Mouse (Mus musculus) myocyte (in vitro differentiated cells): ENCODE measurements around the gene Napb. TPM values are rescaled to one million over a fixed set of nuclear protein-coding genes. Genes with fewer than 3 reads are reported as not detected.
"Not testable (repeated sequence)": the region's sequence is repeated elsewhere in the genome, so short reads cannot be mapped to it uniquely, and the experiment has no call there.

Experiments used
- H3K27me3 ChIP-seq: one replicate; pipeline ENCODE4 v1.6.1; 2011; ENCODE audit not compliant: control insufficient read depth, insufficient read depth, insufficient read length
- H3K36me3 ChIP-seq: one replicate; pipeline ENCODE4 v1.6.1; 2011; ENCODE audit not compliant: control insufficient read depth, insufficient read depth
- H3K4me2 ChIP-seq: one replicate; pipeline ENCODE4 v1.6.1; 2011; ENCODE audit warnings: low read depth, control low read depth
- H3K4me3 ChIP-seq: one replicate; pipeline ENCODE4 v1.5.1; 2011; ENCODE audit warnings: mild to moderate bottlenecking, control low read depth, moderate library complexity
- H3K79me2 ChIP-seq: one replicate; pipeline ENCODE4 v1.6.1; 2011; ENCODE audit not compliant: control insufficient read depth, insufficient read depth
- H3ac ChIP-seq: one replicate; pipeline ENCODE4 v1.6.1; 2011; ENCODE audit not compliant: control insufficient read depth, insufficient read length
- CEBPB ChIP-seq: IDR thresholded peaks from 2 replicates; pipeline ENCODE4 v1.6.1; 2011; ENCODE audit warnings: mild to moderate bottlenecking, moderate library complexity; ENCODE audit not compliant: poor library complexity, insufficient read depth, severe bottlenecking
- E2F4 ChIP-seq: IDR thresholded peaks from one replicate; pipeline ENCODE4 v1.6.1; 2011; ENCODE audit warnings: mild to moderate bottlenecking, control low read depth, moderate library complexity; ENCODE audit not compliant: insufficient read depth
- MYOD1 ChIP-seq, 3 experiments: IDR thresholded peaks; one replicate each; pipeline ENCODE4 v1.6.1; 2011; ENCODE audit warnings: control low read depth in 2 of 3, low read depth in 2 of 3, mild to moderate bottlenecking in 2 of 3, moderate library complexity in 1 of 3; ENCODE audit not compliant: insufficient read length in 2 of 3, control insufficient read depth in 1 of 3
- MYOG ChIP-seq, 3 experiments: IDR thresholded peaks; one replicate each; pipeline ENCODE4 v1.6.1; 2011; ENCODE audit warnings: control low read depth in 2 of 3, low read depth in 2 of 3, mild to moderate bottlenecking in 2 of 3; ENCODE audit not compliant: insufficient read length in 2 of 3, control insufficient read depth in 1 of 3, insufficient read depth in 1 of 3
- POLR2A ChIP-seq: IDR thresholded peaks from one replicate; pipeline ENCODE4 v1.6.1; 2011; ENCODE audit warnings: low read depth, mild to moderate bottlenecking, control low read depth, moderate library complexity; ENCODE audit not compliant: insufficient read length
- POLR2AphosphoS2 ChIP-seq: IDR thresholded peaks from one replicate; pipeline ENCODE4 v1.6.1; 2011; ENCODE audit warnings: low read depth, control low read depth; ENCODE audit not compliant: insufficient read length
- REST ChIP-seq: IDR thresholded peaks from one replicate; pipeline ENCODE4 v1.6.1; 2011; ENCODE audit warnings: mild to moderate bottlenecking, control low read depth, moderate library complexity; ENCODE audit not compliant: insufficient read depth, insufficient read length
- SRF ChIP-seq: IDR thresholded peaks from one replicate; pipeline ENCODE4 v1.6.1; 2011; ENCODE audit warnings: low read depth; ENCODE audit not compliant: control insufficient read depth, insufficient read length
- TCF12 ChIP-seq: IDR thresholded peaks from one replicate; pipeline ENCODE4 v1.6.1; 2011; ENCODE audit warnings: mild to moderate bottlenecking, control low read depth; ENCODE audit not compliant: poor library complexity, insufficient read depth, severe bottlenecking
- TCF3 ChIP-seq: IDR thresholded peaks from one replicate; pipeline ENCODE4 v1.6.1; 2011; ENCODE audit warnings: low read depth, control low read depth; ENCODE audit not compliant: insufficient read length
- USF1 ChIP-seq: IDR thresholded peaks from one replicate; pipeline ENCODE4 v1.6.1; 2011; ENCODE audit warnings: low read depth, mild to moderate bottlenecking, control low read depth, moderate library complexity
- polyA plus RNA-seq: library from polyadenylated mRNA; unstranded; fragments of >200 nt; fragmentation: generic; extraction: Trizol; gene quantifications from one replicate; pipeline ENCODE4 v1.2.1, GENCODE M21; 2012; ENCODE audit warnings: missing spikeins

The Napb gene
- polyA plus RNA-seq, result 2.3 TPM

GRCm38 (mm10) chr2:148732327-148733000, at the start of gene Napb:
TSS of gene Napb (minus strand) at chr2:148732467.
- Histone ChIP-seq H3K36me3 (peaks cover 5% of the 10 kb centered on the region), H3K79me2 (peaks cover 41% of the 10 kb centered on the region), H3K4me3 (peak within 1 kb of the TSS; percentile 94), H3ac (peak within 1 kb of the TSS; percentile 59), H3K4me2 (peak within 1 kb of the TSS; percentile 89), H3K27me3 (no peaks in the 10 kb centered on the region)
- peak; percentile 49 to 73 (median 66) for TF ChIP-seq MYOG (IDR thresholded peaks at IDR 0.05; ENCODE audit: control insufficient read depth in 1 of 3, insufficient read depth in 1 of 3, insufficient read length in 2 of 3, low read depth in 2 of 3)
- TF ChIP-seq SRF, result peak; percentile 62
- peak; percentile 78 to 92 (median 80) for TF ChIP-seq MYOD1 (IDR thresholded peaks at IDR 0.05; ENCODE audit: control insufficient read depth in 1 of 3, insufficient read length in 2 of 3, low read depth in 2 of 3)
- no peak for TF ChIP-seq TCF3
- peak; percentile 23 for TF ChIP-seq TCF12
- TF ChIP-seq CEBPB, result no peak
- peak; percentile 99 for TF ChIP-seq POLR2AphosphoS2
- peak; percentile 100 for TF ChIP-seq POLR2A
- no peak for TF ChIP-seq USF1

- Histone ChIP-seq H3K4me2 (no peak within 1 kb of the TSS), H3K36me3 (no peaks in the 10 kb centered on the region), H3K27me3 (no peaks in the 10 kb centered on the region), H3ac (no peak within 1 kb of the TSS), H3K79me2 (no peaks in the 10 kb centered on the region), H3K4me3 (no peak within 1 kb of the TSS)
- TF ChIP-seq E2F4 (no peak), USF1 (no peak), SRF (no peak)
Measured at GRCm38 (mm10) chr2:148781709-148782108, 49.4 kb upstream of the Napb start, which contains the start of gene 8030411F24Rik. TSS of gene 8030411F24Rik (plus strand) at chr2:148782009.

GRCm38 (mm10) chr2:148771397-148771796, 39.1 kb upstream of the Napb start, which contains the start of gene Cst11:
TSS of gene Cst11 (minus strand) at chr2:148771497.
- not testable (repeated sequence) for H3K79me2 ChIP-seq

GRCm38 (mm10) chr2:148763648-148764388, 31.6 kb upstream of the Napb start:
- no peak for TF ChIP-seq POLR2AphosphoS2
- no peak for TF ChIP-seq MYOG (IDR thresholded peaks at IDR 0.05; ENCODE audit: control insufficient read depth in 1 of 3, insufficient read depth in 1 of 3, insufficient read length in 2 of 3, low read depth in 2 of 3)
- no peak for TF ChIP-seq TCF12
- TF ChIP-seq TCF3, result no peak
- no peak for TF ChIP-seq REST
- TF ChIP-seq E2F4, result no peak
- Histone ChIP-seq H3ac (no peak overlapping the region), H3K79me2 (no peaks in the 10 kb centered on the region), H3K27me3 (no peaks in the 10 kb centered on the region), H3K36me3 (no peaks in the 10 kb centered on the region), H3K4me3 (no peak overlapping the region), H3K4me2 (no peak overlapping the region)

More at GRCm38 (mm10) chr2:148771397-148771796, 39.1 kb upstream of the Napb start, which contains the start of gene Cst11:
- H3K4me3 ChIP-seq, H3K4me2 ChIP-seq, H3K27me3 ChIP-seq, H3K36me3 ChIP-seq, H3ac ChIP-seq: not testable (repeated sequence)

- Histone ChIP-seq H3ac (no peak overlapping the region), H3K4me3 (no peak overlapping the region), H3K4me2 (peak overlapping the region; percentile 42), H3K36me3 (no peaks in the 10 kb centered on the region), H3K79me2 (no peaks in the 10 kb centered on the region), H3K27me3 (no peaks in the 10 kb centered on the region)
- TF ChIP-seq REST (no peak), MYOD1 (IDR thresholded peaks at IDR 0.05; ENCODE audit: control insufficient read depth in 1 of 3, insufficient read length in 2 of 3, low read depth in 2 of 3) (peak; percentile 55 to 68 (median 63))
Measured at GRCm38 (mm10) chr2:148754310-148754846, 22.1 kb upstream of the Napb start.
